Mouse (Mus musculus) midbrain, embryonic 16.5 days (tissue): ENCODE measurements around the gene Foxn4. TPM values are rescaled to one million over a fixed set of nuclear protein-coding genes. Genes with fewer than 3 reads are reported as not detected.

Source experiments
- ATAC-seq: fragments of 200-750 bp; cut with Nextera tagmentation; 2 replicates; pipeline ENCODE4 v1.8.0; 2017; ENCODE audit warnings: moderate TSS enrichment
- H3K27ac ChIP-seq: fragments of 300-500 bp; sonication (generic); 2 replicates; pipeline ENCODE4 v1.5.1; 2014; ENCODE audit warnings: mild to moderate bottlenecking, low read length, mixed read lengths
- H3K27me3 ChIP-seq: fragments of 300-500 bp; sonication (generic); 2 replicates; pipeline ENCODE4 v1.6.1; 2014; ENCODE audit warnings: low read depth, low read length, mixed read lengths; ENCODE audit not compliant: control insufficient read depth, insufficient read depth
- H3K36me3 ChIP-seq: fragments of 300-500 bp; sonication (generic); 2 replicates; pipeline ENCODE4 v1.6.1; 2014; ENCODE audit warnings: mild to moderate bottlenecking, low read length, moderate library complexity, mixed read lengths; ENCODE audit not compliant: control insufficient read depth, insufficient read depth
- H3K4me1 ChIP-seq: fragments of 300-500 bp; sonication (generic); 2 replicates; pipeline ENCODE4 v1.6.1; 2014; ENCODE audit warnings: mild to moderate bottlenecking, low read length, mixed read lengths; ENCODE audit not compliant: control insufficient read depth, insufficient read depth
- H3K4me2 ChIP-seq: fragments of 300-500 bp; sonication (generic); 2 replicates; pipeline ENCODE4 v1.6.1; 2014; ENCODE audit warnings: mild to moderate bottlenecking, low read length, mixed read lengths
- H3K4me3 ChIP-seq: fragments of 300-500 bp; sonication (generic); 2 replicates; pipeline ENCODE4 v1.5.1; 2014; ENCODE audit warnings: low read depth, mild to moderate bottlenecking, low read length, moderate library complexity, mixed read lengths
- H3K9ac ChIP-seq: fragments of 300-500 bp; sonication (generic); 2 replicates; pipeline ENCODE4 v1.6.1; 2014; ENCODE audit warnings: low read depth, low read length, mixed read lengths
- H3K9me3 ChIP-seq: fragments of 300-500 bp; sonication (generic); replicated peaks from 2 replicates; pipeline ENCODE4 v1.6.1; 2014; ENCODE audit warnings: mild to moderate bottlenecking, low read length, mixed read lengths; ENCODE audit not compliant: control insufficient read depth, poor library complexity, severe bottlenecking
- WGBS: fragments of 180-500 bp; shearing (Covaris S2); extraction: QIAGEN DNeasy Blood & Tissue Kit; methylation state at CpG from one replicate; pipeline ENCODE4 v1.1.7; 2014; 5-methylcytosine and 5-hydroxymethylcytosine counted together
- polyA plus RNA-seq: library from polyadenylated mRNA; unstranded; fragments of >200 nt; fragmentation: Nextera tagmentation; extraction: Ambion mirVana; gene quantifications from 2 replicates; pipeline ENCODE4 v1.2.1, GENCODE M21; 2015

Foxn4 gene
- polyA plus RNA-seq, result 0.32 and 0.36 TPM in 2 replicates

DNA sequence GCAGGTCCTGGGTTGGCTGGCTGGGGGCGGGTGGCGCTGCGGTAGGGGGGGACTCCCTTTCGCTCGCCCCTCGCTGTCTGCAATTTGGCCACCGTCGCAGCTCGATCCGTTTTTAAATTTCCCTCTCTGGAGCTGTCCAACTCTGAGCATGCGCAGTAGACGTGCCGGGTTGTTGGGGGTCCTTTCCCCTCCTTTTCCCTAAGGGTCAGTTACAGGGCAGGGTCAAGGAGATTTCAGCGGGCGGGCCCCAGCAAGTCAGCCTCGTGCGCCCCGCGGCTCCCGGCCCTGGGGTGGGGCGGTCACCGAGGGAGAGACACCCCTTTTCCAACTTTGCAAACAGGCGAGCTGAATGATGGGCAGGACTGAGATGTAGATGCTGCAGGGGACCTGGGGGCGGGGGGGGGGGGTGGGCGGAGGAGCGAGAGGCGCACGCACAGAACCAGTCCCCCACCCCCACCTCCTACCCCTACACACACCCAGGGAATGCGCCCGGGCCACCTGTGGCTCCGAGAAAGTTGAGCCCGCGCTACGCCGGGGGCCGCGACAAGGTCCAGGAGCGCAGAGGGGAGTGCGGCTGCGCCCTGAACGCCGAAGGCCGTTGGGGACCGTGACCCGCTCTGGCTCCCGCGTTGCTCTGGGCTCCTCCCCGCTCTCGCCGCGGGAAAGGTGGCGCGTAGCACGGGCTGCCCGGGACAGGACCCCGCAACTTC, at the start of gene Foxn4:
TSS of gene Foxn4 (minus strand) at position 115 of the 710 bp plus-strand sequence.
- H3K9me3 ChIP-seq, result no peaks in the 10 kb centered on the region
- H3K36me3 ChIP-seq, result no peaks in the 10 kb centered on the region
- peak within 1 kb of the TSS; percentile 40 for H3K4me3 ChIP-seq
- ATAC-seq, result peak; percentile 28; the same call in 1 of the 2 replicates
- H3K27me3 ChIP-seq, result peaks cover 73% of the 10 kb centered on the region
- no peak within 1 kb of the TSS for H3K9ac ChIP-seq
- H3K27ac ChIP-seq, result no peak within 1 kb of the TSS
- H3K4me1 ChIP-seq, result peaks cover 14% of the 10 kb centered on the region
- WGBS, result under 1% methylated on average over 51 of the region's 56 CpGs
- peak within 1 kb of the TSS; percentile 71 for H3K4me2 ChIP-seq

- peaks cover 5% of the 10 kb centered on the region; the same call in 1 of the 2 replicates for H3K4me1 ChIP-seq
- no peak overlapping the region for H3K4me3 ChIP-seq
- H3K9me3 ChIP-seq, result no peaks in the 10 kb centered on the region
- ATAC-seq, result no peak
- no peaks in the 10 kb centered on the region for H3K27me3 ChIP-seq
- no peak overlapping the region for H3K4me2 ChIP-seq
- no peaks in the 10 kb centered on the region for H3K36me3 ChIP-seq
- 63% methylated on average over 25 of the region's 25 CpGs for WGBS
- no peak overlapping the region for H3K27ac ChIP-seq
- H3K9ac ChIP-seq, result no peak overlapping the region
These were observed 49.6 kb upstream of the Foxn4 start for GRCm38 (mm10) chr5:114323105-114323790.

DNA sequence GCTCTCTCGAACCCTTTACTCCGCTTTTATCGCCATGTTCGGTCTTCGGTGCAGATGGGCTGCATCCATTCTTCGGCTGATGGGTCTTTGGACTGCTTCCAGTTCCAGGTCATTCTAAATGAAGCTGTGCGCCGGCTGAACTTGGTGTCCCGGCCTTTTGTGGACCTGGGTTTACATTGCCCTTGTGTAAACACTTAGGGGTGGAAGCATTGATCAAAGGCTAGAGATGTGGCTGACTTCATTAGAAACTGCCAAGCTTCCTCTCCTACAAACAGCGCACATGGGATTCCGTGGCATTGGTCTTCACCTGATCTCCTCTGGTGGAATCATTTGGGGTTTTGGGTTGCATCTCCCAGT, 36.1 kb upstream of the Foxn4 start:
- WGBS, result 31% methylated on average over 11 of the region's 11 CpGs
- ATAC-seq, result no peak

DNA sequence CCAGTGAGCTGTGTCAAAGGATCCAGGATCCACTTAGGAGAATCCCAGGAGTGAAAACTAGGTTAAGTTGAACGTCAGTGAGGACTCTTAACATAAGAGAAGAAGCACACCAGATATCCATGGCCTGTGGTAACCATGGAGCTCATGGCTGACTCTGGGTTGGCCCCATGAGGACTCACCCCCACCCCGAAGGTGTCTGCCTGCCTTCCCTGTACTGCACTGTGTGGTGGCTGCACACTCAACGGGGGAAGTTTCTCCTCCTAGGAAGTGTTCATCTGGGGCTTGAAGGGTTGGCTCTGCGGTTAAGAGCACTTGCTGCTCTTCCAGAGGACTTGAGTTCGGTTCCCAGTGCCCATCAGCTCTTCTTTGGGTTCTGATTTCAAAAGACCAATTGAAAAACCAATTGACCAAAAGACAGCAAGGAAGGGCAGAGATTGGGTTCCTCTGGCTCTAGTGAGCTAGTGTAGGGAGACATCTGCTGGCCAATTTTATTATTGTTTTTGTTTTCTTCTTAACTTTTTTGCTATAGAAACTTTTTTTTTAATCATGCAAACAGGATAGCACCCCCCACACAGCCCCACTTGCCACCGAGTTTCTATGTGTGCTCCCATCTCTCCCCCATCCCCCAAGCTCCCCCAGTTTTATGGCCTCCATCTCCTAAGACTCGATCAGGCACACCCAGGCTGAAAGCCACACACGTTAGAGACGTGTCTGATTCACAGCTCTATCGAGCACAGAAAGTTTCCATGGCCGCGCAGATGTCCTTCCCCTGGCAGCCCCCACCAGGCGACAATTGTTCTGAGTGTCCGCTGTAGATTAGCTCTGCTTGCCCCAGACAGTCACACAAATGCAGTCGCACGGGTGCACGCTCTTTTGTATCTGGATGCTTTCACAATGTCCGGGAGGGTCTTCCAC, 35.4 kb upstream of the Foxn4 start:
- WGBS, result 37% methylated on average over 18 of the region's 18 CpGs
- no peak for ATAC-seq
- Histone ChIP-seq H3K27me3 (peaks cover 13% of the 10 kb centered on the region), H3K9me3 (no peaks in the 10 kb centered on the region), H3K4me2 (peak overlapping the region; percentile 19; the same call in 1 of the 2 replicates), H3K4me1 (no peaks in the 10 kb centered on the region), H3K9ac (no peak overlapping the region), H3K4me3 (no peak overlapping the region), H3K36me3 (no peaks in the 10 kb centered on the region), H3K27ac (no peak overlapping the region)

More for the DNA sequence above, 36.1 kb upstream of the Foxn4 start:
- Histone ChIP-seq H3K27ac (no peak overlapping the region), H3K36me3 (no peaks in the 10 kb centered on the region), H3K4me2 (no peak overlapping the region), H3K9me3 (no peaks in the 10 kb centered on the region), H3K9ac (no peak overlapping the region), H3K27me3 (peaks cover 13% of the 10 kb centered on the region), H3K4me3 (no peak overlapping the region), H3K4me1 (no peaks in the 10 kb centered on the region)

- peaks cover 23% of the 10 kb centered on the region for H3K27me3 ChIP-seq
These were observed 32.9 kb upstream of the Foxn4 start for GRCm38 (mm10) chr5:114306496-114306895.

DNA sequence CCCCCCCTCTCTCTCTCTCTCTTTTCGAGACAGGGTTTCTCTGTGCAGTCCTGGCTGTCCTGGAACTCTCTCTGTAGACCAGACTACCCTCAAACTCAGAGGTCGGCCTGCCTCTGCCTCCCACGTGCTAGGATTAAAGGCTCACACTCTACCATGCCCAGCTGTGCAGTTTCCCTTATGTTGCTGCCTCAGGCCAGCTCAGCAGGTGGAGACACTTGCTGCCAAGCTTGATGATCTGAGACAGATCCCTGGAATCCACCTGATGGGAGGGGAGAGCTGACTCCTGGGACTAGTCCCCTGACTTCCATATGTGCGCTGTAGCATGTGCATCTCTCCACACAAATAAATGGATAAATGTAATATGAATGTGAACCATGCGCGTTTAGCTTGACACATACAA, 29.6 kb upstream of the Foxn4 start:
- Histone ChIP-seq H3K27me3 (peaks cover 10% of the 10 kb centered on the region), H3K4me1 (0 out of 2 replicates have a peak, but pooled peaks cover 7% of the 10 kb centered on the region), H3K9me3 (no peaks in the 10 kb centered on the region), H3K4me2 (no peak overlapping the region), H3K4me3 (no peak overlapping the region), H3K27ac (no peak overlapping the region), H3K36me3 (no peaks in the 10 kb centered on the region), H3K9ac (no peak overlapping the region)
- ATAC-seq, result no peak
- WGBS, result 86% methylated on average over 6 of the region's 6 CpGs

More at GRCm38 (mm10) chr5:114306496-114306895, 32.9 kb upstream of the Foxn4 start:
- H3K4me1 ChIP-seq, result no peaks in the 10 kb centered on the region
- no peaks in the 10 kb centered on the region for H3K9me3 ChIP-seq
- no peak overlapping the region for H3K9ac ChIP-seq
- H3K27ac ChIP-seq, result no peak overlapping the region
- ATAC-seq, result no peak
- WGBS, result 75% methylated on average over 5 of the region's 5 CpGs
- H3K4me3 ChIP-seq, result no peak overlapping the region
- H3K4me2 ChIP-seq, result no peak overlapping the region
- no peaks in the 10 kb centered on the region for H3K36me3 ChIP-seq

DNA sequence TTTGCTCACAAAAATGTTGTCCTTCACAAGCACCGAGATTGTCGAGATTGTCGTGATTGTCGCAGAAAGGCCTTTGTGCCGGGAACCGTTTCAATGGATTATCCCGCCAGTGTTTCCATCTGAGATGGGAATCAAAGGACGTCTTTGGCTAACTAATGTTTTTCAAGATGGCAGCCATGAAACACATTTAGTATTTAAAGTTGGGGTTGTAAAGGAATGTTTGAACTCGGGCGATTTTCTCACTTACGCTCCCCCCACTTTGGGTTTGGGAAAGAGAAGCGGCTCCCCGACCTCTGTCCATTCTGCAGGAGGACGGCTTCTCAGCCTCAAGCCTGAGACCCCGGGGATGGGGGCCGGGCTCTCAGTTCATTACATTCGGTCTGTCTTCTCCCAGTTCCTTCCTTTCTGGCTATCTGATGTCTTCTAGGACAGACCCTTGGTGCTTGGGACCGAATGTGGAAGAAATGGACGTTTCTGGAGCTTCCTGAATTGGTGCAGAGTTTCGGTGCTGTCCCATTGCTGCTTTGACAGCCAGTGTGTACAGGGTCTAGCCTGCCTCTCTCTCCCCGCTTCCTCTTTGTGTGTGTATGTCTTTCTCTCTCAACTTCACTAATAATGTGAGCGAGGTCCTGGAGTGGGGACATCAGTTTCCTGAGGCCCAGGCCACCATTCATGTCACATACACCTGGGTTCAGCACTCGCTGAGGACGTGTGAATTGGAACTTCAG, 26.4 kb upstream of the Foxn4 start:
- 36% methylated on average over 24 of the region's 24 CpGs for WGBS
- H3K4me2 ChIP-seq, result no peak overlapping the region
- H3K9me3 ChIP-seq, result no peaks in the 10 kb centered on the region
- H3K9ac ChIP-seq, result no peak overlapping the region
- no peak overlapping the region for H3K27ac ChIP-seq
- H3K27me3 ChIP-seq, result peaks cover 10% of the 10 kb centered on the region
- H3K36me3 ChIP-seq, result no peaks in the 10 kb centered on the region
- H3K4me3 ChIP-seq, result no peak overlapping the region
- H3K4me1 ChIP-seq, result peaks cover 13% of the 10 kb centered on the region; the same call in 1 of the 2 replicates
- no peak for ATAC-seq

DNA sequence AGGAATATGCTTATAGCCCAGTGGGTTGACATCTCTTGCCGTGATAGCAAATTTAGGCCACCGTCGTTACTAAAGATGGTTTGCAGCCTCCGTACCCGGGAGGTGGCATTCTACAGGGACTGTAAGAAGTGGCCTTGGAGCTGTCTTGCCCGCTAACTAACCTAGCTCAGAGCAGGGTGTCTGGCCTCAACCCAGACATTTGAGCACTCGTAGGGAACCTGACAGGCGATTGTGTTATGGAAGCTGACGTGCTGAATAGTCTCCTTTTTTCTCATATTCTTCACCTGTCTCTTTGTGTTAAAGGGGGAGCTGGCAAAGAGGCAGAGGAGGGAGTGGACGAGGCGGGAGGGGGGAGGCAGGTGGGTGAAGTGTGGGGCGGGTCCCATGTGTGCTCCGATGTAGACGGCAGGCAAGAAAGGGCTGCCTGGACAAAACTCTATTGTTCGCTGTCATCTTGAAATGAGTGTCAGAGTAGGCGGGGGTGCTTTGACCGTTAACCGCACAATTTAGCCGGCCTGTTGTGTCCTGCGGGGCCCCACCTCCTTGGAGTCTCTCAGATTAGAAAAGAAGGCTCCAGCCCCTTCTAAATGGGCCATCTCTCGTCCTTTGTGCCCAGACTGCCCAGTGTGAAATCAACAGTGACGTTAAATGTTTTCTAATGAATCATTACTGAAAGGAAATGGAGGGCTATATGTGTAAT, 25.7 kb upstream of the Foxn4 start:
- H3K9me3 ChIP-seq, result no peaks in the 10 kb centered on the region
- peaks cover 10% of the 10 kb centered on the region for H3K27me3 ChIP-seq
- H3K27ac ChIP-seq, result peak overlapping the region; percentile 30
- no peaks in the 10 kb centered on the region for H3K36me3 ChIP-seq
- H3K9ac ChIP-seq, result no peak overlapping the region
- peak; percentile 55; the same call in 1 of the 2 replicates for ATAC-seq
- no peak overlapping the region for H3K4me3 ChIP-seq
- H3K4me2 ChIP-seq, result peak overlapping the region; percentile 1; the same call in 1 of the 2 replicates
- peaks cover 13% of the 10 kb centered on the region; the same call in 1 of the 2 replicates for H3K4me1 ChIP-seq
- 14% methylated on average over 22 of the region's 22 CpGs for WGBS
